ENCODE assay signal across 27 mouse cellular contexts in the genomic region with DNA sequence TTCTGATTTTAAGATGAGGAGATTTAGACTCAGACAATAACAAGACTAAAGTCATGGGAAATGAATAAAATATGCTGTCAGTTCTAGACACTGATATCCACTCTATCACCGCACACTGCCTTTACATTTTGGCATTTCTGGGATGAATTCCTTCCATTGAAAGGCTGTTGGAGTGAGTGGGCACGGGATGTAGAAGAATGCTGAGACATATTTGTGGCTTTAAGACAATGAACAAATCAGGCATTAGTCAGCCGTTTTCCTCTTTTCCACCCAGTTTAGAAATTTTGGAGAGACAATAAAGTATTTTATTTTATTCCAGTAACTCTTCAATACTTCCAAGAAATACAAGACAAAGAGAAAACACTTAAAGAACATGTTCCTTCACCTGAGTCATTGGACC.
"Had no signal": no experiment of that assay in that cellular context is flagged by ENCODE, and none has a peak within 500 bp of the region (broad histone marks: within the 10 kb centered on the region; RNA-seq: fewer than 3 reads in every experiment).

No protein-coding gene starts in this region.

- H3K4me3 ChIP-seq: heart, adult 2 months; heart, embryonic 13.5 days; heart, embryonic 15.5 days; hindbrain, embryonic 13.5 days; hindbrain, embryonic 15.5 days; kidney, embryonic 15.5 days; layer of hippocampus, adult 2 months; left cerebral cortex, adult 2 months; limb, embryonic 10.5 days; limb, embryonic 12.5 days; liver, embryonic 12.5 days had no signal

- H3K4me2 ChIP-seq: heart, embryonic 11.5 days; heart, embryonic 13.5 days; heart, embryonic 15.5 days; hindbrain, embryonic 13.5 days; hindbrain, embryonic 15.5 days; kidney, embryonic 15.5 days; limb, embryonic 12.5 days; liver, embryonic 12.5 days had no signal

- H3K9ac ChIP-seq: heart, embryonic 13.5 days; heart, embryonic 15.5 days; hindbrain, embryonic 13.5 days; hindbrain, embryonic 15.5 days; kidney, embryonic 15.5 days; limb, embryonic 12.5 days; liver, embryonic 12.5 days; liver, embryonic 14.5 days had no signal

- H3K27me3 ChIP-seq: heart, embryonic 13.5 days; heart, embryonic 15.5 days; hindbrain, embryonic 13.5 days; hindbrain, embryonic 15.5 days; kidney, embryonic 15.5 days; limb, embryonic 12.5 days; liver, embryonic 12.5 days had no signal

- ATAC-seq: hindbrain, postnatal 0 days; intestine, embryonic 16.5 days; liver, embryonic 12.5 days had no signal

- H3K27ac ChIP-seq: heart, adult 2 months; heart, embryonic 13.5 days; heart, embryonic 15.5 days; hindbrain, embryonic 13.5 days; hindbrain, embryonic 15.5 days; hindbrain, postnatal 0 days; kidney, embryonic 15.5 days; kidney, postnatal 0 days; layer of hippocampus, adult 2 months; left cerebral cortex, adult 2 months; limb, embryonic 10.5 days; limb, embryonic 12.5 days; liver, embryonic 12.5 days; liver, embryonic 14.5 days had no signal

- DNase-seq: gastrocnemius, postnatal 14 days; gastrocnemius, postnatal 36 days; heart, adult 11 months; heart, adult 2 months; heart, postnatal 14 days; heart, postnatal 36 days; kidney, adult 11 months; kidney, adult 2 months; kidney, adult 9 months; kidney, postnatal 14 days; kidney, postnatal 36 days; liver had no signal

- H3K9me3 ChIP-seq: heart, embryonic 13.5 days; heart, embryonic 15.5 days; hindbrain, embryonic 13.5 days; hindbrain, embryonic 15.5 days; kidney, embryonic 15.5 days; limb, embryonic 10.5 days; limb, embryonic 12.5 days; liver, embryonic 12.5 days had no signal

- H3K4me1 ChIP-seq: heart, embryonic 13.5 days; heart, embryonic 15.5 days; hindbrain, embryonic 13.5 days; hindbrain, embryonic 15.5 days; kidney, embryonic 15.5 days; limb, embryonic 10.5 days; limb, embryonic 12.5 days; liver, embryonic 12.5 days had no signal

- H3K36me3 ChIP-seq: heart, embryonic 13.5 days; heart, embryonic 15.5 days; hindbrain, embryonic 13.5 days; hindbrain, embryonic 15.5 days; kidney, embryonic 15.5 days; limb, embryonic 10.5 days; limb, embryonic 12.5 days; liver, embryonic 12.5 days had no signal
